Mouse (Mus musculus): Measurements from ENCODE around the gene Hemk1. TPM values are rescaled to one million over a fixed set of nuclear protein-coding genes. Genes with fewer than 3 reads are reported as not detected.

The Hemk1 gene
- total RNA-seq, 4 experiments from 2014 or later: 11.6 to 19.6 (median 17.9) TPM

- no peak for DNase-seq
Measured at GRCm38 (mm10) chr9:107343146-107343943, 5.2 kb upstream of the Hemk1 start.

- DNase-seq: no peak
Measured at GRCm38 (mm10) chr9:107342201-107342709, 4.1 kb upstream of the Hemk1 start.

DNA sequence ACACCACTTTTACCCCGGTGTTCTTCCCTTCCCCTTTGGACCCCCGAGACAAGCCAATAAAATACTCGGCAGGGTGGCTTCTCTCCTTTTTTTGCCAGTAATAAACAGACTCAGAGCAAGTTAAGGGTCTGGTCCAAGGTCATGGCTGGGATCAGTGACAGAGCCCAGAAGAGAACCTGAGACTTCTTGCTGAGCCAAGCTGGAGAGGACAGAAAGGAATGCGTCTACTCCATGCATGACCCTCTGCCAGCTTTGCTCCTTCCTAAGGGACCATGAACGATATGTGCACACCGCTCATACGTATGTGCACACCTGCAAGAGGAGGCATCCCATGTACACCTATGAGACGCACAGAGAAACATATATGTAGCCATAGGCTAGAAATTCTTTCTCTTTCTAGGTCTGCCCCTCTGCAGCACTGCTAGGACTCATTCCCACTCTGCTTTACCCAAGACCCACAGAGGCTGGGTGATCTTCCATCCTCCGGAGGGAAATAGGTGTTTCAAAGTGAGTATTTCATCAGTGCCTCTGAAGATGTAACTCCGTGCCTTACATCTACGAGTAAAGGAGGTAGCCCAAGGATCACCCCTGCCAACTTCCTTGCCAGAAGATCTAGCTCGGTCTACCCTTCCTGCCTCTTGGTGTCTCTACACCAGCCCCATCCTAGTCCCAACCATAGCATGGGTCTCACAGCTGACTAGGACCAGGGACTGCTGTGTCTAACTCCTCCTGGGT is 2.9 kb upstream of the Hemk1 start:
- DNase-seq: no peak

DNA sequence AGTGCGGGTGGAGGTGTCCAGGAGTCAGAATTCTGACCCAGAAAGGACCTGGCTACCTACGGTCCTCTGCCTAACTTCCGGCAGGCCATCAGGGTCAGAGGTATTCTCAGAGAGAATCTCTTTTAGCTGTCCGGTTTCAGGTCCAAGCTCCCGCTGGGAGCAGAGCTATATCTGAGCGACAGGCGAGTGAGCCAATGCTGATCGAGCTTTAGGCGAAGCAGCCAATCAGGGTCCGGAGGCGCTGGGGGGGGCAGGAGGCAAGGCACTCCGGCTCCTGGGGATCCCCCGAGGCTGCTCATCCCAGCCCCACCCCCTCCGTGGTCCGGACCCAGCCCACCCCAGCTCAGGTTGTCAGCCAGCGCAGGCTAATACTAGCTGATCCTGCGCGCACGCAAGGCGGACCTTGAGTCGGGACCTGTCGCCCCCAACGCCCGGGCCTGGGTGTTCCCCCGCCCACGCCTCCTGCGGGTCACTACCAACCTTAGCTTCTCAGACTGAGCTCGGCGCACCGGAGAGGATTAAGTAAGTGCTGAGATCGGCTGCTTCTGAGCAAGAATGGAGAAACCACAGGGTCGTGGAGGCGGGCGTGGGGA is 2.2 kb upstream of the Hemk1 start, which contains the start of gene 6430571L13Rik:
6430571L13Rik (plus strand) TSS at position 336 of the 593 bp plus-strand sequence.
- peak; percentile 91 for DNase-seq

DNA sequence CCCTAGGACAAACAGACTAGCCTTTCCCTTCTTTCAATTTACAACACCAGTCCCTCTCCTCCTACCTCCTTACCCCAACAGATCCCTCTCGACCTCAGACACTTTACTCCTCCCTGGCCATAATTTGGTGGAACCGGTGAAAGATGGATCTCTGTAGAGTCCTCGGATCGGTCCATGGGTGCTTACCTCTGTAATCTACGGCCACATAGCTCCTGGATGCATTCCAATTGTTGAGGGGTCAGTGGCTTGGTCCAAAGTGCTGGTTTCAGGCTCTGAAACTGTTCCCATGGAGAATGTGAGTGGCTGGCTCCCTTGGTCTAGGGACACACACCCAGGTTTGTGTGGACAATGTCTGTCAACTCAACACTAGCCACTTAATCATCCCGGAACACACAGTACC is 1.8 kb downstream of the Hemk1 start:
- DNase-seq: no peak

DNA sequence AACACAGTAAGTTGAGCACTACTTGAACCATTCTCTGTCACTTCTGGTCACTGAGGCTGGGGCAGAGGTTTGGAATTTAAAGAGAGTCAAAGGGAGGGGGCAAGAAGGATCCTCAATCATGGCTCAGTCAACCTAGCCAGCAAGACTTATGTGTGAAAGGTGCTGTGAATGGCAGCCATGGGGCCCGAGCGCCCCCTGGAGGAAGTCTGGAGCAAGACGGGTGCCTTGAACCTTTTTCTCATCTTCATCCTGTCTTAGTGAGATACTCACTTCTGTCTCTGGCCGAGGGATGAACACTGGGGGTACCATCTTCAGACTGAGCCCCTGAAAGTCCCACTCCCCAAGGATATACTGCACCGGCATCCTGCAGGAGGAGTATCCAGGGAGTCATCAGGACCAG is 2.2 kb downstream of the Hemk1 start:
- DNase-seq: peak; percentile 53

DNA sequence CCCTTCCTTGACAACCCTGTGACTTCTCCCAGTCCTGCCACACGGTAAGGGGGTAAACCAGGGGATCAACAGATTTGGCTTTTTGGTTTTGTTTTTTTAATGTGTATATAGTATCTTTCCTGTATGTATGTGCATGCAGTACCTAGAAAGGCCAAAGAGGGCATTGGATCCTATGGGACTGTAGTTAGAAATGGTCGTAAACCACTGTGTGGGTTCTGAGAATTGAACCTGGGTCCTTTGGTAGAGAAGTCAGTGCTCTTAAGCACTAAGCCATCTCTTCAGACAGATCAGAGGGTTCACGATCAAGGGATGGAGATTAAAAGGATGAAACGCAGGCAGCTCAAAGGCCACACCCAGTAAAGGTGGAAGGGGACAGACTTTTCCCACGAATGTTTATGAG is 3.1 kb downstream of the Hemk1 start:
- DNase-seq: no peak

GRCm38 (mm10) chr9:107334356-107334755 is 3.8 kb downstream of the Hemk1 start:
- no peak for DNase-seq

GRCm38 (mm10) chr9:107333686-107334085 is 4.5 kb downstream of the Hemk1 start:
- no peak for DNase-seq

DNA sequence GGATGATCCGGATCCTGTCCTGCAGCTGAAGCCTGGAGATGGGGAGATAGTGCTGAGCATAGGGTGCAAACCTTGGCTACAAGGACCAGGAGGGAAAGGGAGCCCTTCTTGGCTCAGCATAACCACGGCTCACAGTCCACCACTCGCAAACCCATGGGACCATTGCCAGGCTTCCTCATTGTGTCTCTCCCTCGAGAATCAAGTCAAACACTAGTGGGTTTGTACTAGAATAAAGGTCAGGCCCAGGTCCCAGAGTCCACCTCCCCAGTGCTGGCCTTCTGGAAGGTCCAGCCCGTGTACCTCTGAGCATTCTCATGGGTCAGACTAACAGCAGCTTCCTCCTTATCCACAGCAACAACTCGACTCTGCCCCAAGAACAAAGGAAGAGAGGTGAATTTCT is 7.4 kb downstream of the Hemk1 start:
- no peak for DNase-seq

- DNase-seq: no peak
Measured at GRCm38 (mm10) chr9:107327879-107328620, 10.1 kb downstream of the Hemk1 start.

DNA sequence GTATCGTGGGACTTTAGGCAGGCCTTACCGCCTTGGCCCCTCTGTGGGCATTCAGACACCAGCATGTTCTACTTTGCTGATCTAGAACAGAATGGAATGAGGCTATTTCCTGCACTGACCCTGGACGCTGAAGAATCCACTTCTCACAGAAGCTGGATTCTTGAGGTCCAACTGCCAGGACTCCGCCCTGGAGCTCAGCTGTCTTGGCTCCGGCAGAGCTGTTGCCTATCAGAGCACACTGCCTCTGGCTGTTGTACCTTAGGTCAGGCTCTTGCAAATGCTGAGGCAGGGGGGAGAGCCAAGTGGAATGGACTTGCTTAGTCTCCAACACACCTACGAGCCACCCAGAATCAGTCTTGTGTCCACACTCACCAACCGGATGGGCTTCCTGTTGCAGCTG is 12.2 kb downstream of the Hemk1 start:
- no peak for DNase-seq

- DNase-seq: no peak
Measured at GRCm38 (mm10) chr9:107324799-107325561, 13.2 kb downstream of the Hemk1 start.

GRCm38 (mm10) chr9:107323558-107323957 is 14.6 kb downstream of the Hemk1 start:
- DNase-seq: no peak

- DNase-seq: no peak
Measured at GRCm38 (mm10) chr9:107322461-107323050, 15.6 kb downstream of the Hemk1 start.

DNA sequence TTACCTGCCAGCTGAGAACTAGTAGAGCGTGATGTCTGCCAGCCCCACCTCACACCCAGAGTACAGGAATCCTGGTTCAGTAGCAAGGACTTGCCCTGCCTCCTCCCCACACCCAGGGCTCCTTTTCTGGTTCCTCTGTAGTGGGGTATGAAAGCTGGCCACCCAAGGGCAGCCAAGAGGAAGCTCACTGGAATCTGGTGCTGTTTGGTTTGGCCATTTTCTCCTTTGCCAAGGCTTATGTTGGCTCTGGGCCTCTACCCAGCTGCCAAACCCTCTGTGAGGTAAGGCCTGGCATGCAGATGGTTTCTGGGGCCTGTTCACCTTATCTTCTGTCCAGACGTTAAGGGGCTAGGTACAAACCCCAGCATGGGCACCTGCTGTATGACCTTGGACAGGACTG is 22.4 kb downstream of the Hemk1 start:
- no peak for DNase-seq

DNA sequence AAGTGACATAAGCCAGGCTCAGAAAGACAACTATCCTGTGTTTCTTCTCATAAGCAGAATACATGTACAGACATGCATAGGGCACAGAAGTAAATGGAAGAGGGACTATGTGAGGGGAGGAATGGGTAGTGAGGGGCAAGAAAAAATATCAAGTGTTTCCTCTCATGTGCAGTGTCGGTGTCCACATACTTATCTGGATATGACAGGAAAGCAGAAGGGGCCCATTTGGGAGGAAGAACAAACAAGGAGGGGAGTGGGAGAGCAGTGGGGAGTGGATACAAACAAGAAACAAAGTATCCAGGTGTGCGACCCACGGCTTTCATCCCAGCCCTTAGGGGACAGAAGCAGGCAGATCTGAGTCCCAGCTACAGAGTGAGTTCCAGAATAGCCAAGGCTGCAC is 24.2 kb downstream of the Hemk1 start:
- DNase-seq: no peak

- DNase-seq: no peak
Measured at GRCm38 (mm10) chr9:107312811-107313584, 25.2 kb downstream of the Hemk1 start.

GRCm38 (mm10) chr9:107309600-107309999 is 28.6 kb downstream of the Hemk1 start:
- peak; percentile 61 for DNase-seq

DNA sequence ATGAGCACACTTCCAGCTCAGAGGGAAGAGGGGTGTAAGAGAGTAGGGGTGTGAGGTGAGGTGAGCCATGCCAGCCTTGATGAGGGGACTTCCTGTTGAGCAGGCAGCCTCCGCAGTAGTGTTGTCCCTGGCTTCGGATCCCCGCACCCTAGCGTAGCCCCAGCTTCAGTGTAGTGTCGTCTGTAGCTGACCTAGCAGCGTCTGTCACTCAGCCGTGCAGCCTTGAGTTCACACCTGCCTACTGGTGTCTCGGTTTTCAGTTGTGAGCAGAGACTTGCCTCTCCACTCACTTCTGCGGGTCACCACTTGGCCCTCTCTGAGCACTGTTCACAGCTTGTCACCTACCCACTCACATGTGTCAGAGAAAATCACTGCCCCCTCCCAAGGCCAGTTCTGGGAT is 29.0 kb downstream of the Hemk1 start:
- no peak for DNase-seq

All from adrenal gland, adult 8-10 months (tissue).